Mouse (Mus musculus) E14TG2a.4 (cell line): Measurements from ENCODE around the gene Clic4.
"Not testable (repeated sequence)": the region's sequence is repeated elsewhere in the genome, so short reads cannot be mapped to it uniquely, and the experiment has no call there.

Experiments used
- H3K27me3 ChIP-seq: 2 replicates; pipeline ENCODE4 v1.6.1; 2014; ENCODE audit warnings: low read length, control low read depth; ENCODE audit not compliant: insufficient read depth
- H3K36me3 ChIP-seq: 2 replicates; pipeline ENCODE4 v1.6.1; 2014; ENCODE audit warnings: low read length, control low read depth; ENCODE audit not compliant: insufficient read depth
- H3K4me1 ChIP-seq: replicated peaks from 2 replicates; pipeline ENCODE4 v1.6.1; 2014; ENCODE audit warnings: low read depth, low read length, control low read depth
- H3K4me3 ChIP-seq: replicated peaks from 2 replicates; pipeline ENCODE4 v1.5.1; 2014; ENCODE audit warnings: mild to moderate bottlenecking, low read length
- H3K9me3 ChIP-seq: 2 replicates; pipeline ENCODE4 v1.6.1; 2014; ENCODE audit warnings: low read length, control low read depth
- CTCF ChIP-seq: conservative IDR thresholded peaks from 2 replicates; pipeline ENCODE4 v1.5.1; 2014; ENCODE audit warnings: low read length
- NANOG ChIP-seq: IDR thresholded peaks from 2 replicates; pipeline ENCODE4 v1.6.1; 2014; ENCODE audit warnings: borderline replicate concordance, low read length, mixed read lengths
- POU5F1 ChIP-seq: IDR thresholded peaks from 2 replicates; pipeline ENCODE4 v1.6.1; 2014; ENCODE audit warnings: low read length, borderline replicate concordance

Gene Clic4

DNA sequence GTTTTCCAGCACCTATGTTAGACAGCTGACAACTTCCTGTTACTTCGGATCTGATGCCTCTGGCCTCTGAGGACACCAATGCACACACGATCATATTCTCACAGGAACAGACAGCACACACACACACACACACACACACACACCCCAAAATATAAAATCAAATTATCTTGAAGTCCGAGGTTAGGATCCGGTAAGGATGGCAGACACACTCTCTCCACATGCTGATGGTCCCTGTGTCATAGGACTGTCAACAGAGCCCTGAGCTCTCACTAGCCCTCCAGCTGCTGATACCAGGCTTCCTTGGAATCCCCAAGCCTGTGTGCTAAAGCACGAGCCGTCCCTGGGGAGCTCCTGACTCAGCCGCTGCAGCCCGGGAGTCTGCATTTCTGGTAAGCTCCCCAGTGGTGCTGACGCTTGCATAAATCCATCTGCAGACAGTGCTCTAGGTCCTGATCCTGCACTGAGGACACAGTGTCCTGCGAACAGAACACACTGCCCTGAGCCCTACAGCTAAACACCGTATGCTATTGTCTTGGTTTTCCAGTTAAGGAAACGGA lies 83.1 kb downstream of the Clic4 start:
- Histone ChIP-seq H3K9me3 (no peaks in the 10 kb centered on the region), H3K36me3 (no peaks in the 10 kb centered on the region), H3K4me3 (no peak overlapping the region), H3K4me1 (no peaks in the 10 kb centered on the region), H3K27me3 (peaks cover 21% of the 10 kb centered on the region)
- TF ChIP-seq CTCF (no peak), POU5F1 (no peak)

GRCm38 (mm10) chr4:135184277-135184676 lies 88.3 kb downstream of the Clic4 start:
- H3K4me3 ChIP-seq, H3K9me3 ChIP-seq: not testable (repeated sequence)

DNA sequence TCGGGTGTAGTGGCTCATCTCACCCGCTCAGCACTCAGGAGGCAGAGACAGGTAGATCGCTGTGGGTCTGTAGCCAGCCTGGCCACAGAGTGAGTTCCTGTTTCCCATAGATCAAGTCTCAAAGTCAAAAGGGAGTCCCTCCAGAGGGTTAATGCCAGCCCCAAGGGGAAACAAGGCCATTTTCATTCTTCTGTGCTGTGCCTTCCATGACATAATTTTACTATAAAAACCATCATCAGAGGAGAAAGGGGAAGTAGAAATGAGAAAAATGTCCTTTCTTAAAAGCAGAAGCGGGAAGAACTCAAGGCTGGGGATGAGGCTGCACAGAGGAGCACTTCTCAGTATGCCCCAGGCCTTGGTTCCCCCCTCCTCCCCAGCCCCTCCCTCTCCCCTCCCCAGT lies 90.8 kb downstream of the Clic4 start:
- Histone ChIP-seq H3K9me3 (no peaks in the 10 kb centered on the region), H3K4me1 (peaks cover 25% of the 10 kb centered on the region), H3K27me3 (peaks cover 22% of the 10 kb centered on the region), H3K4me3 (no peak overlapping the region), H3K36me3 (no peaks in the 10 kb centered on the region)
- TF ChIP-seq POU5F1 (no peak), NANOG (no peak), CTCF (no peak)

More at GRCm38 (mm10) chr4:135184277-135184676, 88.3 kb downstream of the Clic4 start:
- H3K27me3 ChIP-seq, result peaks cover 11% of the 10 kb centered on the region; the same call in 1 of the 2 replicates
- H3K4me1 ChIP-seq, result peaks cover 14% of the 10 kb centered on the region
- H3K36me3 ChIP-seq, result not testable (repeated sequence)

- peaks cover 36% of the 10 kb centered on the region for H3K4me1 ChIP-seq
- H3K4me3 ChIP-seq, result peak overlapping the region; percentile 7; the same call in 1 of the 2 replicates
- H3K9me3 ChIP-seq, result no peaks in the 10 kb centered on the region
- peaks cover 47% of the 10 kb centered on the region for H3K27me3 ChIP-seq
- TF ChIP-seq NANOG (no peak), POU5F1 (no peak), CTCF (peak; percentile 93)
- no peaks in the 10 kb centered on the region for H3K36me3 ChIP-seq
Observed at GRCm38 (mm10) chr4:135179077-135179481, 93.5 kb downstream of the Clic4 start.

DNA sequence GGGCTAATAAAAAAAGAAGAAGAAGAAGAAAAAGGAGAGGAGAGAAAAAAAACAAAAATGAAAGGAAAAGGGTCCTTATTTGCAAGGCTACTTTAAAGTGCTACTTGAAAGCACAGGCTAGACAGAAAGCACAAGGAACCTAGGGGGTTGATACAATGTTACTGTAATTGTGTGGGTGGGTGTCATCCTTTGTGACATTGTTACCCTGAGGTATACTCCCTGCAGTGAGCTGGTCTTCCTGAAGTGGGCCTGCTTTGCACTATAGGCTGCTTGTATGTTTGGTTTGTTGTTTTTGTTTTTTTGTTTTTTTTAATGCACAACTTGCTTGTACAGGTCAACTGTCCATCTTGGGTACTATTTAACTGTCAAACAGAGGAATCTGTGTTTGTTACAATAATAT lies 95.0 kb downstream of the Clic4 start:
- Histone ChIP-seq H3K9me3 (no peaks in the 10 kb centered on the region), H3K36me3 (no peaks in the 10 kb centered on the region), H3K4me3 (no peak overlapping the region), H3K27me3 (peaks cover 62% of the 10 kb centered on the region), H3K4me1 (peaks cover 36% of the 10 kb centered on the region)
- TF ChIP-seq NANOG (no peak), CTCF (no peak), POU5F1 (no peak)

- H3K9me3 ChIP-seq, result no peaks in the 10 kb centered on the region
- peak overlapping the region; percentile 76 for H3K4me3 ChIP-seq
- peaks cover 34% of the 10 kb centered on the region for H3K4me1 ChIP-seq
- TF ChIP-seq NANOG (no peak), CTCF (no peak), POU5F1 (no peak)
- peaks cover 73% of the 10 kb centered on the region for H3K27me3 ChIP-seq
- no peaks in the 10 kb centered on the region for H3K36me3 ChIP-seq
Observed at GRCm38 (mm10) chr4:135175406-135176120, 97.1 kb downstream of the Clic4 start.

DNA sequence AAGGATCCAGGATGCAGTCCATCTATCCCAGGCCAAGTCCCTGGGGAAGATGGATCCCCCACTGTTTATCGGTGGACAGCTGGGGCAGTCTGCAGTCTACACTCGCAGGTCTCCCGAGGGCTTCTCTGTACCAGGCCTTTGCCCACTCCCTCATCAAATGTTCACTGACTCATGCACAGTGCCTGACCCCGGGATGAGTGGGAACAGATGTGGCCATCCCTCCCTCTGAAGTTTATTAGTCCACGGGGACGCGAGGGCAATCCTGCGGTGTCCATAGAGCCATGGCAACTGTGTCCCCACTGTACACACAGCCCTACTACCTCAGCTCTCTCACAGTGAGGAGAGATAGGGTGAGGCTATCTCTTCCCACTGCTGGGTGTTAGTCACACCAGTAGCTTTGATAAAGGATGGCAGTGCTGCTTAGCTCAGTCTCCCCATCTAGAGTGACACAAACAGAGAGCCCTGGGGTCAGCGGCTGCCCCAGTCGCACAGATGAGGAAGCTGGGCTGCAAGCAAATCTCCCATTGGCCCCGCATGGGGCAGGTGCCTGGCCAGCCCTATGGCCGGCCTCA lies 101.2 kb downstream of the Clic4 start:
- H3K27me3 ChIP-seq, result peaks cover 65% of the 10 kb centered on the region
- no peaks in the 10 kb centered on the region for H3K9me3 ChIP-seq
- H3K4me1 ChIP-seq, result peaks cover 41% of the 10 kb centered on the region
- no peak for TF ChIP-seq POU5F1
- no peaks in the 10 kb centered on the region for H3K36me3 ChIP-seq
- no peak overlapping the region for H3K4me3 ChIP-seq

DNA sequence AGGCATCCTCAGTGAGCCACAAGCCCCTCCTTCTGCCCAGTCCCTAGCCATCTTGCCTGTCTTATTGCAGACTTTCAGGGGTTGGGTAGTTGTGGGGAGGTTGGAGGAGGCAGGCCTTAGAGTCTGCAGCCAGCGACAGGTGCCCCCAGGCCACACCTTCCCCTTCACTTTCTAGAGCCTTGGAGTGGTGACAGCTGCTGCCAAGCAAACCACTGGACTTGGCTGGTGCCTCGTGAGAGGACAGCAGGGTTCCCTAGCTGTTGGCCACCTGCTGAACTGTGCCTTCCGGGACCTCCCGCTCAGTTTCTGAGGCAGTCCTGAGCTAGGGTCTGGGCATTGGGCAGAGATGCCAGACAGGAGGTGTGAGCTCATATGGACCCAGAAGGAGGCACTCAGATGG lies 103.1 kb downstream of the Clic4 start:
- Histone ChIP-seq H3K36me3 (no peaks in the 10 kb centered on the region), H3K4me1 (peaks cover 44% of the 10 kb centered on the region)
- TF ChIP-seq POU5F1, result no peak
- no peak for TF ChIP-seq NANOG
- no peak for TF ChIP-seq CTCF

DNA sequence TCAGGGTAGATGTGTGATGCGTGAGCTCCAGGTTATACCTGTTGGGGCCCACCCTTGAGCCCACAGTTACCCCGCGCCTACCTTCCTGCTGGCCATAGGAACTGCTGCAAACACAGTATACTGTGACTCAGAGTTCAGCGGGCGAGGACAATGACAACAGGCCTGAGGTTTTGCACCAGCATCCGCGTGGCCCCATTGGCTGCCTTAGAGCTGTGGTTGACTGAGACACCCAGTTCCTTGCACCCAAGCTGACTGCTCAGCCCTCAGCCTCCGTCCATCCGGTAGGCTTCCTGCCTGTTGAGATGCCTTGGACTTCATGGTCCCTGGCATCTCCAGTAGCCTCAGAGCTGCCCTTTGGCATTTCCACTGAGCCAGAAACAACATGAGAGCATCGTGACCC lies 103.5 kb downstream of the Clic4 start:
- H3K9me3 ChIP-seq, result 0 out of 2 replicates have a peak, but pooled peaks cover 3% of the 10 kb centered on the region
- no peak for TF ChIP-seq POU5F1
- TF ChIP-seq CTCF, result no peak
- TF ChIP-seq NANOG, result no peak
- no peaks in the 10 kb centered on the region for H3K36me3 ChIP-seq
- H3K4me1 ChIP-seq, result peaks cover 44% of the 10 kb centered on the region
- peak overlapping the region; percentile 81; the same call in 1 of the 2 replicates for H3K4me3 ChIP-seq
- peaks cover 45% of the 10 kb centered on the region for H3K27me3 ChIP-seq

More for the DNA sequence above, 103.1 kb downstream of the Clic4 start:
- Histone ChIP-seq H3K27me3 (peaks cover 49% of the 10 kb centered on the region), H3K4me3 (no peak overlapping the region), H3K9me3 (0 out of 2 replicates have a peak, but pooled peaks cover 3% of the 10 kb centered on the region)
